Mouse (Mus musculus): Measurements from ENCODE around the gene Gpr150. TPM values are rescaled to one million over a fixed set of nuclear protein-coding genes. Genes with fewer than 3 reads are reported as not detected.

Gene Gpr150
- polyA plus RNA-seq, 1 experiment from 2014 or later, result 1.4 TPM

Other genes with a start within 250 kb of the Gpr150 start
- gene Glrx, start 217.1 kb downstream of the Gpr150 start, polyA plus RNA-seq (2015; fragmentation: Nextera tagmentation; extraction: Ambion mirVana), result 29.5 and 31.5 TPM in 2 replicates
- 38.1 and 38.7 TPM in 2 replicates for gene Rhobtb3, start 113.1 kb downstream of the Gpr150 start, polyA plus RNA-seq (2015; fragmentation: Nextera tagmentation; extraction: Ambion mirVana)
- 2.0 and 2.6 TPM in 2 replicates for gene Spata9, start 89.8 kb downstream of the Gpr150 start, polyA plus RNA-seq (2015; fragmentation: Nextera tagmentation; extraction: Ambion mirVana)
- 21.4 and 22.1 TPM in 2 replicates for gene Rfesd, start 38.3 kb downstream of the Gpr150 start, polyA plus RNA-seq (2015; fragmentation: Nextera tagmentation; extraction: Ambion mirVana)
- 4.4 and 4.7 TPM in 2 replicates for gene Arsk, start 41.7 kb upstream of the Gpr150 start, polyA plus RNA-seq (2015; fragmentation: Nextera tagmentation; extraction: Ambion mirVana)
- 10.8 TPM in 2 replicates for gene Ttc37, start 41.7 kb upstream of the Gpr150 start, polyA plus RNA-seq (2015; fragmentation: Nextera tagmentation; extraction: Ambion mirVana)
- 0.65 and 0.95 TPM in 2 replicates for gene Fam81b, start 248.1 kb upstream of the Gpr150 start, polyA plus RNA-seq (2015; fragmentation: Nextera tagmentation; extraction: Ambion mirVana)

All from forebrain, embryonic 15.5 days (tissue).